Mouse (Mus musculus): ENCODE results near the gene Nol4l. TPM values are rescaled to one million over a fixed set of nuclear protein-coding genes. Genes with fewer than 3 reads are reported as not detected.

The Nol4l gene
- total RNA-seq, 2 experiments from 2014 or later, result 12.8 to 13.3 TPM

DNA sequence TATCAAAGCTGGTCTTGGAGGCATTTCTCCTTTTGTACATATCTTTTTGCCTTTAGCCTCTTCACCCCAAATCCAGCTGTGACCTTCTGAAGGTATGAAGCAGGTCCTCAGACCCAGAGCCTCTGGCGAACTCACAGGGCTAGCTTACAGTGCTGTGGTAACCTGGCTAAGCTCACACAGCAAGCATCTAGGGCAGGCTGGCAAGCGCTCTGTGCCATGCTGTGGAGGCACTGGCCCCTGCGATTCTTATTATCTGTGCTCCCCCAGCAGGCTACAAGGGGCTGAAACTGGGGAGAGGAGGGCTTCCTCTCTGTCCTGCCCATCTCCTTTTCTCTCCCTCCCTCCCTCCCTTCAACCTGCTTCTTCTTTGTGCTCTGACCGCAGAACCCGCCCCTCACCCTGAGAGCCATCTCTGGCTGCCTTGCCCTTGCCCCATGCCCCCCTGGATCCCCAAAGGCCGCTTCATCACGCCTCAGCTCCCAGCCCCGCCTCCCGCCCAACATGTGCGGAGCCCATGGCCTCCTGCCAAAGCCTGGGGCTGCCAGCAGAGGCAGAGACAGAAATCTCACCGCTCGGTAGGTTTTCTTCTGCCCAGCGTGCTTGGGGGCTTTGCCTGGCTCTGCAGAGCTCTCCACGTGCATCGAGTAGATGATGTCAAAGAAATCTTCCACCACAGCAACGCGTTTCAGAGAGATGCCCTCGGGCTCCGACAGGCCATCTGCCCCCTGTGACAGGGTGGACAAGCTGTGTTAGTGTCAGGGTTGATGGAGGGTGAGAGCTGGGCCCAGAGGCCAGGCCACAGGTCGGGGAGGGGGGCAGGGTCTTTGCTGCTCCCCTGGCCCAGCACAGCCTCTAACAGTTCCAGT, 46.4 kb downstream of the Nol4l start:
- peak; percentile 78 to 85 for DNase-seq

DNA sequence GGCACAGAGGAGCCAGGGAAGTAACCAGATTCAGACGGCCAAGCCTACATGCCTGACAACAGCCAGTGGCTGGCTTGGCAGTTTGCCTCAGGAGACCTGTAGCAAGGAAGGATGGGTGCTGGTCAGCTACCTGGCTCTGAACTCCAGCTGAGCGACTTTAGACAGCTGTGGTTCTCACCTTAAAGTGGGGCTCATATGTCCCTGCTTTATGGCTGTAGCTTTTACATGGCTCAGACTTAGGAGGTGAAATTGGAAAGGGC, 48.0 kb downstream of the Nol4l start:
- no peak for DNase-seq

DNA sequence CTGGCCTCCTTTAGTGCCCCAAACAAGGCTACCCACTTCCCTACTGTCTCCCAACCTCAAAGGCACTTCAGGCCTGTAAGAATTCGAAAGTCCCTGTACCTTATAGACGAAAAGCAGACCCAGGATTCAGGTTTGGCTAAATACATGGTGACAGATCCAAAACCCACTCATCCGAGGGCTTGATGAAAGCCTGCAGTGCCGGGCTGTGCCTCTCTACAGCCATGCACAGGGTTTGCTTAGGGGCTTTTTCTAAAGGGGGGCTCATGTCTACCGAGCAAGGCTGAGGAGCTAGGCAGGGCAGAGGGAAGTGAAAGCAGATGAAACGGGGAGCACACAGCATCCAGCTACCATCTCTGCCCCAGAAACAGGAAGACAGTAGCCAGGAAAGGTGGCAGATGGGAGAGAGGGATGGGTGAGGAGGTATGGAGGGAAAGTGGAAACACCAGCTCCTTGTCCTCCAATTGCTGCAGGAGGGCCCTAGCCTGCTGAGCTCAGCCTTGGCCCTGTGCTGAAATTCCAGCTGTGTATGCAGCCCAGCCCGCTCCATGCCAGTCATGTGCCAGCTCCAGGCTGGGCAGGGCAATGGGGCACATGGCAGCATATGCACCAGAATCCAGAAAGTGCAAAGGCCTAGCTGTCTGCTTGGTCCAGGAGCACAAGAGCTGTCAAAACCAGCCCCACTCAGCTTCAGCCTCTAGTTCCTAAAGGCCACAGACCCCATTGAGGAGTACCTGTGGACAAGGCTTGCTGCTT, 48.5 kb downstream of the Nol4l start:
- DNase-seq, result no peak

DNA sequence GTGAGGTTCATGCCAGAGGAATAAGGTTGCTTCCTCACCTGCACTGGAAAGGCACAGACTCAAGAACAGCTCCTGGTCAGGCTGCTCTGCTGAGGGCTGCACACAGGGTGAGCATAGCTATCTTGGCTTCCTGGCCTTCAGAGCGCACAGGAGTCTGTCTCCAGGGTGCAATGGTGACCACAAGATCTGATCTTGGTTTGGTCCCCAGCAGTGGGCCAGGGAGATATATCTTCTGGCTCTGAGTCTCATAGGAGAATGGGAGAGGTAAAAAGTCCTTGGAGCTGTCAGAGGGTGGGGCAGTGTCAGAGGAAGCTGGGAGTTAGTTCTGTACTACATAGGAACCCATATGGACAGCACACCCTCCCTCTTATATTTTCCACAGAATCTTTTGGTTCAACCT, 50.3 kb downstream of the Nol4l start:
- no peak for DNase-seq

DNA sequence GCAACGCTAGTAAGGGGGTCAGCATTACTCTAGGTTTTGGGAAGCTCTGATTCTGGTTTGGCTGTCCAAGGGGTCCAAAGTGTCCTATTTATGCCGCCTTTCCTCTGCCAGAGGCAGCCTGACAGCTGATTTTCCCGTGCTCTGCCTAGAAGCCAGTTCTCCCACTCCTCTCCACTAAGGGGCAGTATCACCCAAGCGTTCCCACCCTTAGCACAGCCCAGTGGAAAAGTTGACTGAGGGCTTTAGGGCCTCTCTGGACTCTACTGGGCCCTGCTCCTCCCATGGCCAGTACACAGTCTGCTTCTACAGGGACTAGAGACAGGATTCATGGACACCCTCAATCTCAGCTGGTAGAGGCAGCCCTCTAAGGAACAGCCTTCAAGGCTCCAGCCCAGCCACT, 51.2 kb downstream of the Nol4l start:
- DNase-seq, result peak; percentile 62 to 71

DNA sequence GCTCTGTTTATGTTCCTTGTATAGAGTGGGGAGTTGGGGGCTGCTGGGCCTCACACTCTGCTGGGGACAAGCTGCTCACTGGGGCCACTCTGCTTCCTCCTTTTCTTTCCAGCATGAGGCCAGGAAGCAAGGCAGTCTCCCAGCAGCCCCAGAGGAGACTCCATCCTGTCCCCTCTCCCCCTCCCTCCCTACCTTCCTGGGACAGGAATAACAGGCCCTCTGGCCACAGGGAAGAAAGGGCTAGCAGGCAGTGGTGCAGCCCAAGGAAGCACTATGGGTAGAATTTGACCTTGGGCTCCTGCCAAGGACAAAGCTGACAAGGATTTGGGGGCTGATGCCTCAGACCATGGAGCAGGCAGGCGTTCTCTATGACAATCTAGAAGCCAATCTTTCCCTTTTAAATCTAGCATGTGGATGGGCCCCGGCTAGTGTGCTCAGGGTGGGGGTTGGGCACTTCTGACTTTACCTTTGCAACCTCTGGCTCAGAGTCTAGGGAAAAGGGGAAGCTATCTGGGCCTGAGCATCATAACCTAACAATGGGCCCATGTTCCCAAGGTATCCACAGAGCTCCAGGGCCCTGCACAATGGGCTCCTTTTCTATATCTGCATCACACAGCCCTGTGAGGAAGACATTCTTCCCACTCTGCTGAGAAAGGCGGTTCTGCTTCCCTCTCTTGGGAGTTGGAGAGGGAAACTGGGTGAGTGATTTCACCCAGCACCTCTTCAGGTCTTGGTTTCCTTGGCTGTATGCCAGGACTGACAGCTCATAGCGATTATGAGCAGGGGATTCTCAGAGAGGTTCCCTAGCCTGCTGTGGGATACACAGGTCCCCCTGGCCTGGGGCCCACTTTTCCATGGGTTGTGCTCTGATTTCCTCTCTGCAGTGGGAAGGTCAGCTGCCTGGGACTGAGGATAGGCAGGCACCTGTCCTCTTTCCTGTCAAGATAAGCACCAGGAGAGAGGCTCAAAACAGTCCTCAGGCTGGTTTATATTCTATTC, 54.4 kb downstream of the Nol4l start:
- peak; percentile 67 to 77 for DNase-seq

DNA sequence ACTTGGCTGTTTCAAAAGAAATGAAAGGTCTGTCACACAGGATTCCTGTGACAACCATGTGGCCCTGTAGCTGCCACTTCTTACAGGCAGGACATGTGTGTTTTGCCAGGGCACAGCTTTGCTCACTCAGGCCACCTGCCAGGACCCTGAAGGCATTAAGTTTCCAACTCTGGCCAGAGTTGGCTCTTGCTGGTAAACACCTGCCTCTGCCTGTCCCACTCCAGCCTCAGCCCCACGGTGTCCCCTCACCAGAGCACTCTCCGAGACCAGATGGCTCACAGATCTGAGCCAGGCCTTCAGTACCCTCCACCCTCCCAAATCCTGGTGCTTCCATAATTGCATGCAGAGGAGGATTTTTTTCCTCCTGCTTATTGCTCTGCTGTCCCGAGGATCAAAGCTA, 58.8 kb downstream of the Nol4l start:
- no peak for DNase-seq

DNA sequence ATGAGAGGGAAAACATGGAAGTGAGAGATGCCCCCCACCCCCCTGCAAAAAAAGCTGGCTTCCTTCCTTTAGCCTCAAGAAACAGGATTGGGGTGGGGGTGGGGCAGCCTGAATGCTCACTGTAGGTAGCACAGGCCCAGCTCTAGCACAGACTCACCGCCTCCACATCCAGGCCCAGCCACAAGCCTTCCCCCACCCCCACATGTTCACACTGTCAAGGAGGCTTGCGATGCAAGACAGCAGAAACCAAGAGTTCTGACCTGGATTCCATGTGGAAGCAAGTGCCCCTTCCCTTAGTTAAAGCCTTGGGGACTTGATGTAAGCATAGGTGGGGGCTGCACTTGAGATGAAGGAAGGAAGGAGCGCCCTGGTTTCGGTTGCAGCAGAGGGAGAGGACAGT, 60.0 kb downstream of the Nol4l start:
- DNase-seq, result no peak

DNA sequence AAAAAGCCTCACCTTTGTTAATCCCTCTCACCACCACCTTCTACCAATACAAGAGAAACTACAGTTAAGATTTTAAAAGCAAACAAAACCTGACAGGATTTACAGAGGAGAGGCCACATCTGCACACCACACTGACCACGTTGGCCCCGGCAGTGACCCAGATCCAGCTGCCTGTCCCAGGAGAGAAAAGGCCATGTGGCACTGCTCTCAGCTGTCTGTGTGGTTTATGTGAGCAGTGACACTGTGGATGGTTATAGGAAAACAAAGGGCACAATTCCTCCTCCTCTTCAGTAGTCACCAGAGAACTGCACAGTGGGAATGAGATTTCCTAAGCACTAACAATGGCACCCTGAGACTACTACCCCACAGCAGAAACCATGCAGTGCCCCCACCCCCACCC, 60.5 kb downstream of the Nol4l start:
- DNase-seq, result no peak

DNA sequence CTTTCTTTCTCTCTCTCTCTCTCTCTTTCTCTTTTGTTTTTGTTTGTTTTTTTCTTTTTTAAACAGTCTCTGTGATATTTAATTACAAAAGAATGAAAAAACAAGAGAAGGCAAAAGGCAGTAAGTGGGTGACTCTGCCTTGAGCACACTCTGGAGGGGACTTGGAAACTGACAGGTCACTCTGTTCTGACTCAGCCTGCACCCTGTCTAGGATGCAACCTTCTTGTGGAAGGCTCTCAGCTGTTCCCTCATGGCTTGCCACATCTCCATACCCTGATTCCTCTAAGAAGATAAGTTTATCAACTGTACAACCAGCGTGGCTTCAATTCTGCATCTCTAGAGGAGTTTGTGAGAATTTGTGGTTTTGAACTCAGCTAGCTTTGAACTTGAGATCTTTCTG, 62.4 kb downstream of the Nol4l start:
- DNase-seq, result no peak

DNA sequence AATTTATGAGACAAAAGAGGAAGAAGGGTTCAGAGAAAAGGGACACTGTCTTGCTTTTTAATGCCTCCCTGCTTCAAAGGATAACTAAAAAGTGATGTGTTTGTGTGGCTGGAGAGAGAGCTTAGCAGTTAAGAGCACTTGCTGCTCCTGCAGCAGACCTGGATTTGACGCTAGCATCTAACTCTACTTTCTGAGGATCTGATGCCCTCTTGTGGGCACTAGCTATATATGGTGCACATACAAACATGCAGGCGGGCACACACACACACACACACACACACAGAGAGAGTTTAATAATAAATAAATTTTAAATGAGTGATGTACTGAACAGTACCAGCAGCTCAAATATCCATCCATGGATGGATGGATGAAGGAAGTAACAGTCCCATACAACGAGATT, 66.5 kb downstream of the Nol4l start:
- no peak for DNase-seq

DNA sequence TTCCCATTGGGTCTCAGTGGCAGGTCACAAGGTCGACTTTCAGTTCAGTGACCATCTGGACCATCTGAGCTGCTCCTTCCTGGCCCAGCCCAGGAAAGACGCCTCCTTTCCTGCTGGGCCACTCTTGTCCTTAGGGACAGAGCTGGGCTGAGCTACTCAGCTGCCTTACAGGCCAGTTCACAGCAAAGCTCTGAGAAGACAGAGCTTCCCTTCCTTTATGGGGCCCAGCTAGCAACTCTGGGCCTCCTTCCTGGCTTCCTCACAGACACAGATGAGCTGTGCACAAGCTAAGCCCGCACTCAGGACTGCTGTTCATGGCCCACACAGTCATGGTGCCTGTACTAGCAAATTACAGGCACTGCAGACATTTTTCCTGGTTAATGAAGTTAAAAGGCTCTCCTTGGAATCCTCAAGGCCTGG, 71.7 kb downstream of the Nol4l start:
- no peak for DNase-seq

DNA sequence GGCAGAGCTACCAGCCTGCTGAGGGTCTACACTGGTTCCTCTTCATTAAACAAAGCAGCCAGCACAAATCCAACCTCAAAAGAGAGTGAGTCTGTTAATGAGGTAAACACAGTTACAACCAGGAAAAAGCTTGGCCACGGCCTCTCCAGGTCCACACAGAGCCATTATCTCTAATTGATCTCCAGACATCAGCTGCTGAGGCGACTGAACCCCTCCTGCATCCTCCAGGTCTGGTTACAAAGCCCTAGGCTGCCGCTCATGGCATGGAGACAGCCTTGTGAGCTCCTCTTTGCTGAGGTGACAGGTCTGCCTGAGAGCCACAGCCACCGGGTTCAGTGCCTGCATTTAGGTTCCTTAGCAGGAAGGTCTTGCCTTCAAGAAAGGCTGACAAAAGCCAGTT, 72.3 kb downstream of the Nol4l start:
- no peak for DNase-seq

DNA sequence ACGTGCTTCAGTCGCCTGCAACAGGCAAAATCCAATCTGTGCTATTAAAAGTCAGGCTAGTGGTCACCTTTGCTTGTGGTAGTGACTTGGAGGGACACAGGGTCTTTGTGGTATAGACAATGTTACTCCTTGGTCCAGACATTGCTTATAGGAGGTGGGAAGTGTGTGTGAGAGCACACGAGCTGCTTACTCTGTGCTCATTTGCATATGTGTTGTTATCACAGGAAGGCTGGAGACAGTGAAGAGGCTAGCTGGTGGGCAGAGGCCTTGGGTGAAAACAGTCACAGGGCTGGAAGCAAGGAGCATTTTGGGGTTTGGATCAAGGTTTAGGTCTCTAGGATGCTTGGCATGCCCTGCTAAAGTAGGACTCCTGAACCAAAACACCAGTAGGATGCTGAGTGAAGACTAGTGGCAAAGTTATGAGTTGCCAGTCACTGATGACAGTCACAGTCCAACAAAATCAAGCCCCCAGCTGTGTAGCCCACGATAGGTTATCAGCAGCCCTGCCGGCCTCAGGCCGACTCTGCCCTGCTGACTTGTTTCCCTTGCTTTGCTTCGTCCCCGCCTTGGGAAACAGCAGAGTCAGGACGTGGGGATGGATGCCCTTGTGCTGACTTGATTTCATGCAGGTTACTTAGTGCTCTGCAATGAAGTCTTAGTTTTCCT, 74.8 kb downstream of the Nol4l start:
- no peak for DNase-seq

DNA sequence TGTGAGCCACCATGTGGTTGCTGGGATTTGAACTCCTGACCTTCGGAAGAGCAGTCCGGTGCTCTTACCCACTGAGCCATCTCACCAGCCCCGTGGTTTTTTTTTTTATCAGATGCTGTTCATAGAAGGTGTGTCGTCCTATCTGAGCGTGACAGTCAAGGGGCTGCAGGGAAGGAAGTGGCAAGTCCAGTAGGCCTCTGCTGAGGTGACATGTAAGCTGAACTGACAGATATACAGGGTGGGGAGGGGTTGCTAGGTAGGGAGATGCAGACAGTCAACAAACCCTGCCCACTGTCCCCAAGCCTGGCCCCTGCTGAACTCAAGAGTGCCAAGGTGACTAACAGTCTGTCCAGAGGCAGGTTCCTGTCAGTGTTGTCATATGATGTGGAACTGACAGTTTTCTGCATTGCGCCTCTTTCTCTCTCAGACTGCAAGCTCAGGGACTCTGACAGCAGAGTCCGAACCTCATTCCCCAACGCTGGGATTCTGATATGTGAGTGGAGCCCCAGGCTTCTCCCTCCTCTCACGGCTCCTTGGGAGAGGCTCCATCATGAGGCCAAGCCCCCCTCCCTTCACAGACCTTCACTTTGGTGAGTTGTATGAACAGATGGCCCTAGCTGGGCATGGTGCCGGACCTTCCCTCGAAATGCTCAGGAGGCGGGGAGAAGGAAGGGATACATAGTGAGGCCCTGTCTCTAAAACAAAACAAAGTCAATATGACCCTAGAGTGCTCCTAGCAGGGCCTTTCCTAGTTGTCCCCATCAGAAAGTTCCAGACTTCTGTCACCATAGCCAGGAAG, 75.6 kb downstream of the Nol4l start:
- no peak for DNase-seq

DNA sequence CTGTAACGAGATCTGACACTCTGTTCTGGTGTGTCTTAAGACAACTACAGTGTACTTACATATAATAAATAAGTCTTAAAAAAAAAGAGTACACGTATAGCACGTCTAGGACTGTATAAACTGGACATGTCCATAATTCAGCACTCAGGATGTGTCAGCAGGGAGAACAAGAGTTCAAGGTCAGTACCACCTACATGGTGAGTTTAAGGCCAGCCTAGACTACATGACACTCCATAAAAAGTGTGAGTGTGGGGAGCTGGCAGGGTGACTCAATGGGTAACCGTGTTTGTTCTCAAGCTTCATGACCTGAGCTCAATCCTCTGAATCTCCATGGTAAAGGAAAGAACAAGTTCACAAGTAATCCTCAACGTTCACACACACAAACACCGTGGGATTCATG, 81.3 kb downstream of the Nol4l start:
- no peak for DNase-seq

DNA sequence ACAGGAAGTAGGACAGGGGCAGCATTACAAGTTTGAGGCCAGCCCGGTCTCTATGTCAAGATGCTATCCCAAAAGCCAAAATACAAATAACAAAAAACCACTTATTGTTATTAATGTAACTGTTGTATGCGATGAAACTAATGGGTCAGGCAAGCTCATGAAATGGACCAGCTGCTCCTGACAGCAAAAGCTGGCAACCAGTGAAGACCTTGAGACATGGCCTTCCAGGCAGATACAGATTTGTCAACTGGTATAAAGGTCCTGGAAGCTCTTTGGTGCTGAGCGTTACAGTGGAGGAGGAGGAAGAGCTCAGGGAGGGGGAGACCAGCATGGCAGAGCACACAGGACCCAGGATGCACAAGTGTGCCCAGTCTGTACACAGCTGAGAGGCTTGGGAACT, 82.1 kb downstream of the Nol4l start:
- DNase-seq, result peak; percentile 72 to 75

DNA sequence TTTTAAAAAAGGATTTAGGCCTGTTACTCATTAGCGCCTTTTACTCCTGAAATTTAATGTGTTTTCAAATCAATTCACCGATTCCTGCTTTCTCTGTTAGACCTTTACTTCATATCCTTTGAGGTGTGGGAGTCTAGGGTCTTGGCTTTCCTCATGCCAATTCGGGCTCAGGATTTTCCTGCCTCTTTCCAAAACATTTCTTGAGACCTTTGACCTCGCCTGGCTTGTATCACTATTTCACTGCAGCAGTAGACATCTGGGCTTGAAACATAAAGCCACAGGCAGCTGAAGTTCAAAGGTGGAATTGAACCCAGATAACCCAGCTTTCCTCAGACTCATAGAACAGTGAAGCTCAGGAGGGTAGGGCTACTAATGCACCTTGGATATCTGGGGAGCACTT, 83.3 kb downstream of the Nol4l start:
- DNase-seq, result no peak

DNA sequence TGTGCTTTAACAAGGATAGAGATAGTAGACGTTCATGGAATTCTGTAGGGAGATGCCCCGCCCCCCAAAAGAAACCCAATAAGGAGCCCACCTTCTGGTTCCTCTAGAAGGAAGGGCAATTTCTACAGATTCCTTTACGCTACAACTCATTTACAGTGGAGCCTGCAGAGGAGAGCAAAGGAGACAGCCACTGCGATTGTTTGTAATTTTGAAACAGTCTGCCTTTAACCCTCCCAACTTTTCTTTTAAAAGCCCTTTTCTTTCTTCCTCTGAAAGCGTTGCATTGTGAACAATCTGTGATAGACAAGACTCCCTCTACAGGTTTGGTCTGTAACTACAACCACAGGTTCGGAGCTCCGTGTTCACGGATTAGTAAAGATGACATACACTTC, 83.8 kb downstream of the Nol4l start:
- peak in 1 of 2 experiments; percentile 53 for DNase-seq

DNA sequence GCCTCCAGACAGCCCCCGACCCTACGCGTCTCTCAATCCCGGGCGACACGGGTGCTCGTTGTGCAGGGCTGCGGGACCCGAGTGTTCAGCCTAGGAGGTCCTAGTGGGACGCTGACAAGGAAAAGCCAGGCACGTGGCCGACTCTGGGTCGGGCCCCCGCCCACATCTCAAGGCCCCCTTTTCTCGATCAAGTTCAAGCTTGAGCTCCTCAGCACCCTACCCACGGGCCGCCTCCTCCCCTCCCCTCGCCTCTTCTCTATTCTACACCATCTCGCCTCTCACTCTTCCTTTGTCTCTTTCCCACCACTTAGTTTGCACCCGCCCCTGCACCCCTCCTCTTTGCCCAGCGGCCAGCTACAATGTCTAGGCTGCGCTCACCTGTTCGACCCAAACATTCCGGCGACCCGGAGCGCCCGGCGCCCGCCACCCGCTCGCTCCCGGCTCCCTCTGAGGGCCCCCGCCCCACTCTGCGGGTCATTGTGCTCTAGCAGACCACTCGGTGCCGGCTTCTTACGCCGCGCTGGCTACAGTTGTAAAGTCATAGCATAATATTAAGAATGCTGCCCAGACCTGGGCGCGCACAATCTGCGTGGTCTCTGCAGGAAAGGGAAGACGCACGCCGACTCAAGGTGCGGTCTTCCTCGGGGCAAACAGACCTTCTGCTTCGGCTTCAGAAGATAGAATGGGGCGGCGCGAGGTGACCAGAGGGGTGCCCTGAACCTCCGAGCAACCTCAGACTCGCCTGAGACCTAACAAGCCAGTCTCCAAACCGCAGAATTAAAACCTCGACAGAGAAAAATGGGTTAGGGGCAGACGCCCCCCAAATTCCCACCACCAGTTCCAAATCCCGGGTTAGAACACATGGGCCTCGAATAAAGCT, 84.4 kb downstream of the Nol4l start:
- DNase-seq, result peak in 1 of 2 experiments; percentile 53
